Mouse (Mus musculus): ENCODE measurements around the gene Ap1s2.

Gene Ap1s2

DNA sequence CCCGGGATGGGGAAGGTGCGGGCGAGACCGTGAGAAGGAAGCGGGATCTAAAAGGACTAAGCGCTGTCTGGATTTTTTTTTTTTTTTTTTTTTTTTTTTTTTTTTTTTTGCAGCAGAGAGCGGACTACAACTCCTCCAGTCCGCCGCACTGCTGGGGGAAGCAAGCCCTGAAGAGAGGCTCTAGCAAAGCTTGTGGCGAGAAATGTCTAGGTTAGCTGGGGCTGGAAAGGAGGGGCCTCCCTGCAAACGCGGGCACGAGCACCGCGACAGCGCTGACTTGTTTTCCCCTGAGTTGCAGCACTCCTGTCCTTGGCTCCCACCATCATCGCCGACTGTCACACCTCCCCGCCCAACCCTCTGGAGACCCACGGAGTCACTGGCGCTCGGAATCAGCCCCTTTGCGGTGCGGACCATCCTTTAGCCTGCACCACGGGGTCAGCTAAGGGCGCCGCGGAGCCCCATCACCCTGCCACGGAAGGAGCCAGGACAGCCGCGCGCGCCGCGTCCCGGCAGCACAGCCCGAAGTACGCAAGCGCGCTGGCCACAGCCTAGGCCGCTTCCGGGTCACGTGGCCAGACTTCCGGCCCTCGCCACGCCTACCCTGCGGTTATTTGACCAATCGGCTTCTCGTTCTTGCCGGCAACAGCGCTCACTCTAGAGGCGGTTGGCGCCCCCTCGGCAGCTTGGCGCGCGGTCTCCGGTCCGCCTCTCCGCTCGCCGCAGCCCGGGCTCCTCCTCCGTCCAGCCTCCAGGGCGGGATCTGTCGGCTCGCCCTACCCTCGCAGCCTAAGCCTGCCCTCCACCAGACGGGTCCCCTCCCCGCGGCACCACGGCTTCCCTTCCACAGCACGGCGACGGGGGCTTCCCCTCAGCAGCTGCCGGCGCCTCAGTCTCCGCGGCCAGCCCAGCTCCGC, at the start of gene Ap1s2:
Gene Ap1s2, plus strand, starts transcription at position 681 of the 914 bp plus-strand sequence.
- DNase-seq (ENCODE audit: extremely low spot score, low read depth, low spot score), result peak; percentile 39

GRCm38 (mm10) chrX:163867711-163868379, 41.0 kb upstream of the Ap1s2 start:
- no peak for DNase-seq (ENCODE audit: extremely low spot score, low read depth, low spot score)

DNA sequence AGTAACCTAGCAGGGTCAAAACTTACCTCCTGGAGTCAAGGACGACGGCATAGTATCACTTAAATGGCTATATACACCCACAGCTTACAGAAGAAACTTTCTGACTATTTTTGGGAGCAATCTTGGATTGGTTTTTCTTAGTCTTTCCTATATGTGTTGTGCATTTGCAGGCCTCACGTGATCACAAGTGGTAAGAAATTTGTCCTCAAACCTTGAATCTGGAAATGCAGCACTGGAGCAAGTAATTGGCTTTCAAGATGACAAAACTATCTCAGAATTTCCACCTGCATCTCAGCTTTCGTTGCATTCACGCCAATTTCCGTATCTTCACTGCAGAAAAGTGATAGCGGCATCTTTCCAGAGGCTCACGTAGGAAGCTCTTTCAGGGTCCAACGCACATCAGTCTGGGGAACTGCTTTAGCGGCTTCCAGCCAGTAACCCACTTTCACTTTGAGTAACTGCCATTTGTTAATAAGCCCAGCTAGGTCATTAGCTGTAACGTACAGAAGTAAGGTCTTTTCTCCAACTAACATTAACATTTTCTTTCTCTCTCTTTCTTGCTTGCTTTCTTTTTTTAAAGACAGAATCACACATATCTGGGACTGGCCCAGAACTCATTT, 40.0 kb upstream of the Ap1s2 start:
- no peak for DNase-seq (ENCODE audit: extremely low spot score, low read depth, low spot score)

- no peak for DNase-seq (ENCODE audit: extremely low spot score, low read depth, low spot score)
These were observed 32.9 kb upstream of the Ap1s2 start for GRCm38 (mm10) chrX:163875932-163876331.

DNA sequence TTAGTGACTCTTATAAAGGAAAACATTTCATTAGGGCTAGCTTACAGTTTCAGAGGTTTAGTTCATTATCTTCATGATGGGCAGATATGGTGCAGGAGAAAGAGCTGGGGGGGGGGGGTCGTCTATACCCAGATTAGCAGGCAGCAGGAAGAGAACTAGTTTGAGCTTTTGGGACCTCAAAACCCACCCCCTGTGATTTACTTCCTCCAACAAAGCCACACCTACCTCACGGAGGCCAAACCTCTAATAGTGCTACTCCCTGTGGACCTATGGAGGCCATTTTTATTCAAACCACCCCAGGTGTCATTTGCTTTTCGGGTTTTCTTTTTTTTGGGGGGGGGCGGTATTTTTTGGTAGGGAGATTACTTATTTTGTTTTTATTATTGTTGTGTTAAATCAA, 32.2 kb upstream of the Ap1s2 start:
- no peak for DNase-seq (ENCODE audit: extremely low spot score, low read depth, low spot score)

DNA sequence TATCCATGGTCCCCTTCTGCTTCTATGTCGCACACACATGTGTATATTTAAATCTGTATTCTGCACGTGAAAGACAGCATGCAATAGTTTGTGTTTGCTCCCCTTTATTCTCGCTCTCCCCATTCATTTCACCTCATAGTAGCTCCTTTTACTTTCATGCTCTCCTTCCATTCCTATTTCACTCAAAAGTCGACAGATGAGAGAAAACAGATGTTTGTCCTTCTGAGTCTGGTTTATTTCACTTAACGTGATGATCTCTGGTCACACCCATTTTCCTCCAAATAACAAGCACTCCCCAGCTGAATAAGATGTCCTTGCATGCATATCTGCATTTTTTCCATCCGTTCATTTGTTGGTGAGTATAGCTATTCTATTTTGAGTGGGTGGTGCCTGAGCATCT, 29.8 kb upstream of the Ap1s2 start:
- DNase-seq (ENCODE audit: extremely low spot score, low read depth, low spot score), result no peak

DNA sequence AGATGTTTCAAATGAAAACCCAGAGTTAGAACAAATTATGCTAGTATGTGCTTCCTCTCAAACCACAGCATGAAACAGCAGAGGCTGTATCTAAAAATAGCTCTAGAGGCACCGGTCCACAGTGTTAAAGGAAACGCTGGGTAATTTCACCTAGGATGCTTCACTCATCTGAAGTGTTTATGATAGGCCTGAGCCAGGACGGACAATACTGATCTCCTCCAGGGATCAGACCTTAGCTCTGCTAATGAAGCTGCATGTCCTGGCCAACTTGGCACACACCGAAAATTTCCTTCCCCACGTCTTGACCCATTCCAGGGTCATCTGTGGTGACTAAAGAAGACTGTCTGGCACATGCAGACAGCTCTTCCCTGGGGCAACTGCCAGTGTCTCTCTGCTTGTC, 29.4 kb upstream of the Ap1s2 start:
- DNase-seq (ENCODE audit: extremely low spot score, low read depth, low spot score), result no peak

DNA sequence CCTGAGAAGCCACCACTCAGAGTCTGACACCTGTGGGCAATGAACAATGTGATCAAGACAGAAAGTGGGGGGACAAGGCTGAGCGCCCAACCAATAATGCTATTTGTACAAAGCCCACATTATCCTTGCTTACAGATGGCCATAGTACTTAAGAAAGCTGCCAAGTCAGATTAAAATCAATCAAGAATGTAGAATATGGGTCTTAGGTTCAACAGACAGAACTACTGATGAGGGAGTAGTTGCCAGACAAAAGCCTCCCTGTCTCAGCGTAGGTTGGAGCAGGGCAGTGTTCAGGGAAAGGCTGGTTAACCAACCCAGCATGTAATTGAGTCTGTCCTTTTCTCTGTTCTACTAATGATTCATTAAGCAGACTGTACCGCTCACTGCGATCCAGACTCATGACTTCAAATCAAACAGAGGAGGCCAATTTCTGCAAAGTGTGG, 23.3 kb upstream of the Ap1s2 start:
- DNase-seq (ENCODE audit: extremely low spot score, low read depth, low spot score), result no peak

GRCm38 (mm10) chrX:163897354-163897753, 11.5 kb upstream of the Ap1s2 start:
- DNase-seq (ENCODE audit: extremely low spot score, low read depth, low spot score), result no peak

- no peak for DNase-seq (ENCODE audit: extremely low spot score, low read depth, low spot score)
These were observed 9.3 kb upstream of the Ap1s2 start for GRCm38 (mm10) chrX:163899431-163900020.

DNA sequence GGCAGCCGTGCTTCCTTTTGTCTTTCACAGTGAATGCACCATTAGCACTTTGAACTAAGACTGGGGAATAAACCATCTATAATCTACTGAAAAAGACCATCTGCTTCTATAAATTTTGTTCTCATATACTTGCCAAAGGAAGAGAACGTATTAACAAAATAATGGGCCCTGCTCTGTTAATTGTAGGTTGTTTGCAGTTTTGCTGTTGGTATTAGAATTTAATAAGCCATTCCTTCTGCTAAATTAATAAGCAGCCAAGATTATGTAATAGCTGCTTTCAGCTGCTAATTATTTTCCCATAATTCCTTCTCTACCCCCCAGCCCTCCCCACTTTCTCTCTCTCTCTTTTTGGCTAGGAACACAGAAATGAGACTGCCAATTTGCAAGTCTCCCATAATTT, 2.0 kb upstream of the Ap1s2 start:
- no peak for DNase-seq (ENCODE audit: extremely low spot score, low read depth, low spot score)

- DNase-seq (ENCODE audit: extremely low spot score, low read depth, low spot score), result no peak
These were observed 847 bp upstream of the Ap1s2 start for GRCm38 (mm10) chrX:163908003-163908336.

DNA sequence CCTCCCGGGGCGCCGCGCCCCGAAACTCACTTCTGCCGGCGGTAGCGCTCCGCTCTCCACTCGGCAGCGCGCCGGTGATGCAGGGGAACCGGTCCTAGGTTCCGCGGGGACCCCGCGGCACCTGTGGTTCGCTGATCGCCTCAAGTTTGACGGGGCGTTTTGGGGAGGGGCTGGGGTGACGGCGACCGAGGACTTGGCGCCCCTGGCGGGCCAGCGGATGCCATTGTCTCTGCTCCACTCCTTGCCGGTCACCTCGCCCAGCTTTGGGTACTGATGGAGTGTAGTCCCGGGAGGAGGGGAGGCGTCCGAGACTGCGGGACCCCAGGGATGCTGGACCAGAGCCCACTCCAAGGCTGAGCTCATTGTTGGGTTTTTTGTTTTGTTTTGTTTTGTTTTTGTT, 564 bp downstream of the Ap1s2 start:
- DNase-seq (ENCODE audit: extremely low spot score, low read depth, low spot score), result no peak

DNA sequence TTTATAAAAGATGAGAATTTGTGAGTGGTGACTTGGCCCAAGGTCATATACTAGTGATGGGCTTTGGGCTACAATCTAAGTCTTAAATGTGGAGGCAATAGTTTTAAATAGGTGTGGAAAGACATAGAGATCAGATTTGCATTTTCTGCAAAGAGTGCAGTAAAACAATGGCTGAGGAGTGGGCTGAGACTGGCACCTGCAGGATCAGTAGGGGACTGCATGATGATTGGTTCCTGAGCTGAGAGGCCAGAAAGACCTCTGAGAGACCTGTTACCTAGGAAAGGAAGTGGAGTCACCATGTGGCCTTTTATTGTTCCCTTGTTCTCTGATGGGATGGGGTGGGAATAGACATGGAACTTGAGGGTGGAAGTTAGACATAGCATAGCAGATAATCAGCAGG, 4.0 kb downstream of the Ap1s2 start:
- DNase-seq (ENCODE audit: extremely low spot score, low read depth, low spot score), result no peak

- DNase-seq (ENCODE audit: extremely low spot score, low read depth, low spot score), result no peak
These were observed 20.7 kb downstream of the Ap1s2 start for GRCm38 (mm10) chrX:163929550-163929949.

DNA sequence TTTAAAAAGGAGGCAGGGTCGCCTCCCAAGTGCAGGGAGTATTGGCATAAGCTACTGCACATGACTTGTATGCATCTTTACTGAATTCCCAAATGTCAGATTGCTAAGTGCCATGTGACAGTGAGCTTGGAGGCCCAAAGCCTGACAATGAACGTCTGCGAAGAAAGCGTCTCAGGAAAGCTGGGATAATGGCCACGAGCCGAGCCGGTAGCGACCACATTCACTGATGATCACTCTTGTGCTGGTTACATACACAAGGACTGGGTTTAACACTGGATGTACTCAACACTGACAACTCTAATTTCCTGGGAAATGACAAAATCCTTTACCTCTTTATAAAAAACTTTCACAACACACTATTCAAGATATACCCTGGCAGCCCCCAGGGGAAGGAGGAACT, 25.9 kb downstream of the Ap1s2 start:
- no peak for DNase-seq (ENCODE audit: extremely low spot score, low read depth, low spot score)

- DNase-seq (ENCODE audit: extremely low spot score, low read depth, low spot score), result no peak
These were observed 29.8 kb downstream of the Ap1s2 start for GRCm38 (mm10) chrX:163938587-163938986.

GRCm38 (mm10) chrX:163944381-163944780, 35.6 kb downstream of the Ap1s2 start:
- DNase-seq (ENCODE audit: extremely low spot score, low read depth, low spot score), result no peak

DNA sequence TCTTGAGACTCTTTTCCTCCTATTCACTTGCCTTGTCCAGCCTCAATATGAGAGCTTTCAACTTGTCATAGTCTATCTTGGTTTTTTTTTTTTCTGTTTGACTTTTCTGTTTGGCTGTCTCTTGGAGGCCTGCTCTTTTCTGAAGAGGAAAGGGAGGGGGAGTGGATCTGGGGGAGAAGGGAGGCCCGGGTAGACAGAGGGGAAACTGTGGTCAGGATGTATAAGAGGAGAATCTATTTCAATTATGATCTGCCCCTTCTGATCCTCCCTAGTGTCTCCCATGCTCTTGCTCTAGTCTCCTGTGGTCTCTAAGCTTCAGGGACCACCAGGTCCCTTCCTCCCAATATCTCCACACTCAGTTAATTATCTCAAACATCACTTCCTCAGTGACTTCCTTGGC, 42.8 kb downstream of the Ap1s2 start:
- DNase-seq (ENCODE audit: extremely low spot score, low read depth, low spot score), result no peak

DNA sequence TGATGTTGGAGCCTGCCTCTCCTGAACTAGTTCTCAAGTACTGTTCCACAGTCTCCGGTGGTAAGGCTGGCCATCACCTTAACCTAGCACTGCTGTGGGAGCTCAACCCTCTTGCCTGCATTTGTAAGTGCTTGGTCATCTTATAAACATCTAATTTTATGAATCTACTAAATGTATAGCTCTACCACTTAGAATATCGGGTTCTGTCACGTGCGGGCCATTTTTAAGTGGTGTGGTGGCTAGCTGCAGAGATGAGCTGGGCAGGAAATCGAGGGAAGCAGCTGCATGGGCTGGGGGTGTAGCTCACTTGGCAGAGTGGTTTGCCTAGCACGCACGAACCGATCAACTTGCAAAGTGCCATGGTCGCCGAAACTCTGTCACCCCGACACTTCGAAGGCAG, 48.6 kb downstream of the Ap1s2 start:
- no peak for DNase-seq (ENCODE audit: extremely low spot score, low read depth, low spot score)

DNA sequence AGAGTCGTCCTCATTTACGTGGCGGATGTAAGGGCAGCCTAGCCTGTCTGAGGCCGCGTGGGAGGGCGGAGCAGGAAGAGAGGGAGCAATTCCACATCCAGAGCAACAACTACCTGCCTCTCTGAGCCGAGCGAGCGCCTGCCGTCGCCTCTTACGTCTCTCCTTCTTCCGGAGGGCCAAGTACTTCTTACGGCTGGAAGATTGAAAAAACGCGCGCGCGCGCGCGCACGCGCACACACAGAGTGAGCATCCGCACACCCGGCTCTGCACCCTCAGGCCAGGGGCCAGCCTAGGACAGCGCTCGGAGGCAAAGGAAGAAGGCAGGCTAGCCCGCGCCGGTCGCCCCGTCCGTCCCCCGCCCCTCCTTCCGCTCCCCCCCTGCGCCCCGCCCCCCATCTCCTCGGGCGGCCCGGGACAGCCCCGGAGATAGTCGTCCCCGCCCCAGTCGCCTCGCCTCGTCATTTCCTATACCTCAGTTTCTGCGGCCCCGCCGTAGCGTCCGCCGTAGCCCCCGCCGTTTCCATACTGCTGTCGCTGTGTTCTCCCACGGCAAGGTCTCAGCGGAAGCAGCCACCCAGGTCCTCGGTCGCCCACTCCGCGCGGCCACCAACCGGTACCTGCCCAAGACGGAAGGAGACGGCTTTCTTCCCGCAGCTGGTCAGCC, 49.1 kb downstream of the Ap1s2 start:
- no peak for DNase-seq (ENCODE audit: extremely low spot score, low read depth, low spot score)

Measured in hindlimb bud, embryonic 11.5 days (tissue).